Mouse (Mus musculus): Measurements from ENCODE around the gene Gm45783. TPM values are rescaled to one million over a fixed set of nuclear protein-coding genes. Genes with fewer than 3 reads are reported as not detected.
"Not testable (repeated sequence)": the region's sequence is repeated elsewhere in the genome, so short reads cannot be mapped to it uniquely, and the experiment has no call there.

Gene Gm45783
- not detected for polyA plus RNA-seq (2017; shearing (Covaris generic))

- not testable (repeated sequence) for ATAC-seq
Measured at GRCm38 (mm10) chr7:7374431-7374830, at the start of gene Gm45783. Gene Gm45783 (minus strand): TSS chr7:7374573.

- not testable (repeated sequence) for ATAC-seq
Measured at GRCm38 (mm10) chr7:7399603-7400002, 25.2 kb upstream of the Gm45783 start, which contains the start of gene Vmn2r31. Gene Vmn2r31 (minus strand): TSS chr7:7399703.

- not testable (repeated sequence) for ATAC-seq
Measured at GRCm38 (mm10) chr7:7337509-7337908, 36.9 kb downstream of the Gm45783 start, which contains the start of gene Vmn2r30. Gene Vmn2r30 (minus strand): TSS chr7:7337609.

GRCm38 (mm10) chr7:7295595-7295994 is 78.8 kb downstream of the Gm45783 start:
- no peak for ATAC-seq

Other genes with a start within 250 kb of the Gm45783 start
- gene Zfp773, start 237.8 kb downstream of the Gm45783 start, polyA plus RNA-seq (2017; shearing (Covaris generic)): 1 to 10 TPM; 8.9 to 9.6 TPM
- 1 to 10 TPM; 2.4 to 2.6 TPM for gene Zfp418, start 203.2 kb downstream of the Gm45783 start, polyA plus RNA-seq (2017; shearing (Covaris generic))
- gene Zfp772, start 164.6 kb downstream of the Gm45783 start, polyA plus RNA-seq (2017; shearing (Covaris generic)): 1 to 10 TPM; 4.5 to 4.7 TPM
- under 1 TPM in 1 of 2 experiments, not detected in 1; 0.12 TPM for gene Vmn2r29, start 127.2 kb downstream of the Gm45783 start, polyA plus RNA-seq (2017; shearing (Covaris generic))
- under 1 TPM; 0.23 to 0.95 TPM for gene Gm45844, start 96.3 kb downstream of the Gm45783 start, polyA plus RNA-seq (2017; shearing (Covaris generic))
- 10 to 100 TPM; 53.4 to 67.2 TPM for gene Clcn4, start 73.7 kb downstream of the Gm45783 start, polyA plus RNA-seq (2017; shearing (Covaris generic))
- not detected for gene Vmn2r30, start 37.0 kb downstream of the Gm45783 start, polyA plus RNA-seq (2017; shearing (Covaris generic))
- under 1 TPM in 1 of 2 experiments, not detected in 1; 0.11 TPM for gene Vmn2r31, start 25.1 kb upstream of the Gm45783 start, polyA plus RNA-seq (2017; shearing (Covaris generic))
- gene Vmn2r32, start 105.4 kb upstream of the Gm45783 start, polyA plus RNA-seq (2017; shearing (Covaris generic)): not detected
- under 1 TPM in 1 of 2 experiments, not detected in 1; 0.18 TPM for gene Vmn2r33, start 192.2 kb upstream of the Gm45783 start, polyA plus RNA-seq (2017; shearing (Covaris generic))